Mouse (Mus musculus) C2C12 (cell line): ENCODE data around the gene Gm39115.

Source experiments
- CTCF ChIP-seq: IDR thresholded peaks from one replicate; pipeline ENCODE4 v1.5.1; 2011; ENCODE audit not compliant: control insufficient read depth, insufficient read depth, insufficient read length
- MAX ChIP-seq: IDR thresholded peaks from one replicate; pipeline ENCODE4 v1.6.1; 2011; ENCODE audit warnings: mild to moderate bottlenecking, control low read depth

- TF ChIP-seq CTCF (no peak), MAX (no peak)
Measured at GRCm38 (mm10) chr7:142146033-142146432, 10.2 kb upstream of the Gm39115 start.
